Mouse (Mus musculus) B cell, adult 2 months (primary cell): ENCODE results near the gene Ap3b1.

Experiments
- DNase-seq, 2 experiments: peaks; one replicate each; pipeline ENCODE4 v3.0.0; 2022

The Ap3b1 gene

DNA sequence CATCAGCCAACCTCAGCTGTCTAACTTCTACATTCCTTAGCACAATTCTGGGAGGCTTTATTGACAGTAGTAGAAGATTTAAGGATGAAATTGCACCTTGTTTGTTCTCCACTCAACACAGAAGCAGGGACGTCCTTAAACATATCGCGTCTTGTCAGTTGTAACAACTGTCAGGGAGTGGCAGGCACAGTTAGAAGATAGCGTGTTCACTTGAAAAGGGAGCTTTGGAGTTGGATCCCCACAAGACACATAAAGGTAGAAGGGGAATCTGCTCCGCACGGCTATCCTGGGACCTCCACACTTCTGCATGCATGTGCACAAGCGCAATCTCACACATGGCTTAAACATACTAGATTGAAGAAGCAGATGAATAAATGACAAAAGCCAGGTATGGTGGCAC, 183.3 kb downstream of the Ap3b1 start:
- DNase-seq, result no peak

DNA sequence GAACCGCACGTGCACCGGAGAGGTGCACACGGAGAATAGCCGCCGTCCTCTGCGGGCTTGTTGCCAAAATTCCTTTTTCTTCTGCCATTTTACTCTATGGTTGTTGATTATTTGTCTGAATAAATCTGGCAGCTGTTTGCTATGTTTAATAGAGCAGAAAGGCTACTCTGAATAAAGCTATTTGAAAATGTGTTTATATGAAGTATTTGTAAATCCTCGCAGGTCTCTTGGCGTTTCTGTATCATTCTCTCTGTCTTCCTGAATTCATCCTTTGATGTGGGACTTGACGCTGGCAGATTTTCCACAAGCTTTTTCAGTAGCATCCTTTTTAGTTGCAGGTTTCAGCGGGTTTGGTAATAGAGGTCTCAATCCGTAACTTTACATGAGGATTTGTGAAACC, 185.5 kb downstream of the Ap3b1 start:
- no peak for DNase-seq

DNA sequence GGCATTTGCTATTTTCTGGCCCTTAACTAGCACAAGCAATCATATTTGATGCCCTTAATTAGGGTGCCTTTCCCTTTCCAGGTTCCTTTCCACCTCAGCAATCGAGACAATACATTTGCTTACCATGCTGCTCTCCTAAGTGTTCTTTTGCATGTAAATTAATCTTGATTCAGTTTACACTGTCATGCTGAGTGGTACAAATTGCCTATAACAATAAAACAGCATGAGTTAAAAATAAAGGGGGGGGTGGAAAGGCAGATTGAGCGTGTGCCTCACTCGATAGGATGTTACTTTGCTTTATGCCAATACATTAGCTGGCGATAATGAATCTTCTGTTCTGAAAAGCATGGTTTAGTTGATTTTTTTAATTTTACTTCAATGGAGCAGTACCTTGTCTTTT, 187.0 kb downstream of the Ap3b1 start:
- no peak for DNase-seq

GRCm38 (mm10) chr13:94546246-94546645, 187.5 kb downstream of the Ap3b1 start:
- DNase-seq, result no peak

DNA sequence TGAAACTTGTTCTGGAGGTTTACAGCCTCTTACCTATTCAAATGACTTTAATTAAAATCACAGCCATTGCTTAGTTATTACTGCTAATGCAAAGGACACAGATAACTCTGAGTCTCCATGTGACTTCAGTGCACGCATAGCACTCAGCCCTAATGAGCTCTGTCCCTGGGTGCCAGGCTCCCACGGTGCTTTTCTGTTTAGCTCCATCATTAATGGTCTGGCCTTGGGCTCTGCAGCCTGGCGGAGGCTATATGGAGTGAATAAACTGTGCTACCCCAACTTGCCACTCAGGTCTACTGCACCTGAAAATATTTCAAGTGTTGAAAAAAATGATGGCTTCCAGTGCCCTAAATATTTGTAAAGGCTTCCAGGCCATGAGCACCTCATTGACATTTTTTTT, 190.8 kb downstream of the Ap3b1 start:
- DNase-seq, result no peak

DNA sequence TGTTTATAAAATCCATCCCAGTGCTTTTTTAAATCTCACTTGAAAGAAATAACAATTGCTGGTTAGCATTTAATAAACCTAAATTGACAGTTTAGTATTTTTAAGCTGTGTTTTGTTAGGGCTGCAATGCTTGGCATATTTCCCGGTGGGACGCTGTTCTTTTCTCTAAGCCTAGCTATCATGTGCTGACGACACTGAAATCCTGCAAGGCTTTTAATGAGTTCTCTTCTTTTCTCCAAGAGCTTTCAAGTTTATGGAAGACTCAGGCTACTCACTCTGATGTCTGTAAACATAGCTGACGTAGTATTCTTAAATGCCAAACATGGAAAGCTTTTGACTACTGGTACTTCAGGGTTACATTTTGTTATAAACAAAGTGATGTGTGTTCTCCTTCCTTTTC, 191.3 kb downstream of the Ap3b1 start:
- no peak for DNase-seq

DNA sequence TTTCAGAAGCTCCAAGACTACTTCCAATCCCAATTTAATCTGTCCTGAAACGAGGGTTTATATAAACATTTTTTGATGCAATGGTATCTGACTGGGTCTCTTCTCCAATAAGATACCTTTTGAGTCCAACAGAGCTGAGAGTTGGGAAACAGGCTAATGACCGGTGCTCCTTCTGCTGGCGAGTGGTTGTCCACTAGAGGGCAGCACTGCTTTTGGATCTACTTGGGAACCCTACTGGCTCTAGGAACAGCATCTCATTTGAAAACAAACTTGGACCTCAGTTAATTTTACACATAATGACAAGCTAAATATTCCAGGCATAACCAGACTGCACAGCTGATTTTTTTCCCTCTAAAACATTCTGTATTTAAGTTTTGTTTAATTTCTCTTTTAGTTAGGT, 201.3 kb downstream of the Ap3b1 start:
- DNase-seq, result peak; percentile 65 to 67

GRCm38 (mm10) chr13:94560878-94561277, 202.1 kb downstream of the Ap3b1 start:
- no peak for DNase-seq

- no peak for DNase-seq
Measured at GRCm38 (mm10) chr13:94562652-94563339, 204.0 kb downstream of the Ap3b1 start.

DNA sequence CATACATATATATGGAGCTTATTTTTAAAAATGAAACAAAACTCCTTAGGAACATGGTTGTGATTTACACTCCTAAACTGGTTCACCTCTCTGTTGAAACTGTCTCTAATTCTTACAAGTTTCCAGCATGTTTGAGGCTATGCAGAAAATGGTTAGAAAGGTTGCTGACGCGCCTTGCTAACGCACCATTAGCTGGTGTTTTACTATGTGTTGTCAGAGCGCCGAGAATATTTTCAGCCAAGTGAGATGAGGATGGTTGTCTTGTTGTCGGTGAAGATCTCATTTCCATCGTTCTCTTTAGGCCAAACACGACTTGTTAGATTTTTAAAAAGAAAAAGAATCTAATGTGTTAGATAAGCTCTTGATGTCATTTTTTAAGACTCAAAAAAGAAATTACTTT, 205.1 kb downstream of the Ap3b1 start:
- no peak for DNase-seq

DNA sequence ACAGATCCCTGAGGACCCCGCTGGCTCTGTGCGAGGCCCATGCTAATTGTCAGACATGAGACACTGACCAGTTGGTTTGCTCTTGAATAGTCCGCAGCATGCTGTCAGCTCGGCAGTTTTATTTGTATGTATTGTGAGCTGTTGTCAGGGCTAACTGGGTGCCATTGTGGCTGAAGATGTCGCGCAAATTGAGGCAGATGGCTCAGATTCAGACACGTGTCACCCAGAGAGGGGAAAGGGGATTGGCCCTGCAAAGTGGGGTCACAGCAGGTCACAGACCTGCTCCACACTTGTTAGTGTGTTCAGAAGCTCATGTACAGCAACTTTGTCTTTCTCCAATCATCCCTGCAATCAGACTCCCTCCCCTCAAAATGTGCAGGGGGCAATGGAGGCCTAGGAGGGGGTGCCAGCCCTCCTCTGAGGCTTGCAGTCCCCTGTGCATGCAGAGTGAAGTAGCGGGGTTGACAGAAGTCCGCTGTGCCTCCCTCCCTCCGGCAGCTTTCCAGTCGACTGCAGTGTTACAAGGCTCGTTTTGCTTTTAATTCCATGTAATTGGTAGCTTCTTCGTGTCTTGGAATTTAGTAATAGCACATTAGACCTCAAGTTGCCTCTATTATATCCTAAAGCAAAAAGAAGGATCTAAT, 205.7 kb downstream of the Ap3b1 start:
- DNase-seq, result no peak

DNA sequence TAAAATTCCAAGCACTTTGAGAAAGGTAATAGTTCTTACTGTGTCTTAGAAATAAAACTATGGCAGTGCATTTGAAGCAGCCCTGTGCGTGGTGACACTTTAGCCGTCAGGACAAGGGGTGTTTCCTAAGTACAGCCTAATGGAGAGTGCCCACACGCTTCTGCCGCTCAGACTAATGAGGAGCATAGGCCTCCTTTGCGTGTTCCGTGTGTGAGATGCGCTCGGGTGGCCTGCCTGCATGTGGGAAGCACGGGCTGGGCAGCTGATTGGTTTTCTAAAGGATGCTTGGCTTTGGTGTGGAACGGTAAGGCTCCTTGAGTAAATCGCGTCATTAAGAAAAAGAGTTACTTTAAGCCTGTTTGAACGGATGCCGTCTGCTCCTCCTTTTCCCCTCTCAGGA, 206.4 kb downstream of the Ap3b1 start:
- no peak for DNase-seq

- no peak for DNase-seq
Measured at GRCm38 (mm10) chr13:94565616-94566015, 206.9 kb downstream of the Ap3b1 start.

GRCm38 (mm10) chr13:94567739-94568138, 209.0 kb downstream of the Ap3b1 start:
- no peak for DNase-seq

- DNase-seq, result no peak
Measured at GRCm38 (mm10) chr13:94571001-94571400, 212.2 kb downstream of the Ap3b1 start.

GRCm38 (mm10) chr13:94573356-94573755, 214.6 kb downstream of the Ap3b1 start:
- no peak for DNase-seq

- DNase-seq, result no peak
Measured at GRCm38 (mm10) chr13:94573833-94574232, 215.1 kb downstream of the Ap3b1 start.

DNA sequence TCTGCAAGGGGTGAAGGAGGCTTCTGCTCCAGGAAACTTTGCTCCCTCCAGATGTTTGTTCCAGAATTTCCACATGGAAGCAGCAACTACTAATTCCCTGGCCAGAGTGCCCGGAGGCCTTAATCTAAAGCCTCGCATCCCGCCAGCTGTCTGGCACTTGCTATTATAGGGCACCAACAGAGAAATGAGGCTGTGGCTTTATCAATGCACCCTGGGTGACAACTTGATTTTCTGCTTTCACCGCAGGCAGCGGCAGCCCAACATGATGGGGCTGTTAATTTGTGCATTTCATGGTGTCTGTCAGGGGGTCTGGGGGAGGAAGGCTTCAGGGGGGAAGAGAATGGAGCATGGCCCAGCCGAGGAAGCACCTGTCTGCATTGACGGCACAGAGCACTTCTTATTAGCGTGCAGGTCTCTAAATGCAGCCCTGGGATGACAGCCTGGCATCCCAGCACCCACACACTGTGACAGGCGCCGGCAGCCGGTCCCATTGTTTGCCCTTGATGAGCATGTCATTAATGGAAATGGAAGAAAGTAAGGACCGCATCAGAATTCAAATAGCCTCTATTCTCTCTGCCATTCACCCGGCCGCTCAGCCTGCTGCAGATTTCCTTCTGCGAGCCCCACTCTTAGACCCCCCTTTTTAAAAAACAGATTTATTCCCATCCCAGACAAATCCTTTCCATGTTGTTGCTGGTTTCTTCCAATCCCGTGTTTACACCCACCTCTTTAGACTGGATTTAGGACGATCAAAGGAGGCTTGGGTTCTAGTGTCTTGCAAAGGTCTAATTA, 217.0 kb downstream of the Ap3b1 start:
- no peak for DNase-seq

GRCm38 (mm10) chr13:94576399-94577176, 217.8 kb downstream of the Ap3b1 start:
- DNase-seq, result no peak

DNA sequence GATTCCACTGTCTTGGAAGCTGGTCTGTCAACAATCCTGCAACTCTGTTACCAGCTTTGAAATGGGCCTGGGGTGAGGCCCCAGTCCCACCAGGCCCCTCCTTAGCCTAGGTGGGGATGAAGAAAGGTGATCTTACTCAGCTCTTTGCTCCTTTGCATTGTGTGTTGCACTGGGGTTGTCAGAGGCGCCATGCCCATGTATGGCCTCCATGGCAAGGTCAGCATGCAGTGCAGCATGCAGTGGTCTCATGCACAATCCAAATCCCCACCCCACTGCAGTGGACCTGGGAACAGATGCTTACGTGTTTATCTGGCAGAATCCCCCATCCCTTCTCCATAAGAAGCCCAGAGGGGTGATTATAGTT, 218.4 kb downstream of the Ap3b1 start:
- DNase-seq, result no peak

DNA sequence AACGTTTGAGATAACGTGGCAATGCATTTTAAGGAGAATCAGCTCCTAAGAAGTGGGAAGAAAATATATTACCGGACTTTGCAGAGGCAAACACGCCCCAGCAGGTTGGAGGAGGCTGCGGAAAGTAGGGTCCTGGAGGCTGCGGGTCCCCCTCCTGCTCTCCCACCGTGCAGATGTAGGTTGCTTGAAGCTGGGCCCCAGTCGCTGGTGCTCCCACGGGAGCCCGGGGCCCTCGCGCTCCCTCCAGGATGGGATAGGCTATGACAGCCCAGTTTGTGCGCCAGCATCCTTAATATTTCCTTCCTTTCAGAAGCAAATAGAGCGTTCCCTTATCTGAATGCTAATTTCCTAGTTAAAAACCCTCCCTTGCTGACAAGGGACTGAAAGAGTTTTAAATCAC, 236.5 kb downstream of the Ap3b1 start:
- DNase-seq, result no peak

- DNase-seq, result no peak
Measured at GRCm38 (mm10) chr13:94595701-94596361, 237.1 kb downstream of the Ap3b1 start.
